Mouse (Mus musculus) cerebral cortex, adult 2 months (tissue): ENCODE results near the gene Rpl24.

Experiments used
- WGBS: fragments of 180-500 bp; shearing (Covaris S2); methylation state at CpG from one replicate; pipeline ENCODE4 v1.1.7; 2018; 5-methylcytosine and 5-hydroxymethylcytosine counted together

Rpl24 gene

DNA sequence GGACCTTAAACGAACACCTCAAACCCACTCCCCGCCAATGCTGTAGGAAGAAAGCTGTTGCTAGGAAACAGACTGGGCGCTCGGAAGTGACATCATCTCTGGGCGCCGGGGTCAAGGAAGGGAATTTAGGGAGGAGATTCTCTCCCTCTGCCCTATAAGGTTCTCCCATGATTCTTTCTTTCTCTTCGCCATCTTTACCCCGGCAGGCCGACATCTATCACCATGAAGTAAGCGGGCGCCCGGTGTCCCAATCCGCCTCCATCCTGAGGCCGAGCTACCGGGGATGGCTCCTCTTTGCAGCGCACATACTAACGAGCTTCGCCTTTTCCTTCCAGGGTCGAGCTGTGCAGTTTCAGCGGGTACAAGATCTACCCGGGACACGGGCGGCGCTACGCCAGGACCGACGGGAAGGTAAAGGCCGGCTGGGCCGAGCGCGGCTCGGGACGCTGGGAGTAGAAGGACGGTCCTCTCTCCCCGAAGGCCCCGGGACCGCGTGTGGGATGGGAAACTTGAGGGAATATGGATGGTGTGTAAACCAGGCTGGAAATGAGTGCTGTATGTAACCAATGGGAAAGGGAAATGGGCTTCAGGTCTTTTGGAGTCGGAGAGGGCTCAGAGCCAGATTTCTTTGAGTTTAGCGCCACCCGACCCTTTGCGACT, at the start of gene Rpl24:
Gene Rpl24, plus strand, starts transcription at position 64 of the 660 bp plus-strand sequence.
- WGBS = under 1% methylated on average over 42 of the region's 42 CpGs

GRCm38 (mm10) chr16:55922079-55922478, 44.0 kb upstream of the Rpl24 start:
- 80% methylated on average over 10 of the region's 10 CpGs for WGBS

GRCm38 (mm10) chr16:55924010-55924409, 42.1 kb upstream of the Rpl24 start:
- 91% methylated on average over 4 of the region's 4 CpGs for WGBS

- under 1% methylated on average over 32 of the region's 32 CpGs for WGBS
Measured at GRCm38 (mm10) chr16:55933681-55934343, 32.3 kb upstream of the Rpl24 start.

DNA sequence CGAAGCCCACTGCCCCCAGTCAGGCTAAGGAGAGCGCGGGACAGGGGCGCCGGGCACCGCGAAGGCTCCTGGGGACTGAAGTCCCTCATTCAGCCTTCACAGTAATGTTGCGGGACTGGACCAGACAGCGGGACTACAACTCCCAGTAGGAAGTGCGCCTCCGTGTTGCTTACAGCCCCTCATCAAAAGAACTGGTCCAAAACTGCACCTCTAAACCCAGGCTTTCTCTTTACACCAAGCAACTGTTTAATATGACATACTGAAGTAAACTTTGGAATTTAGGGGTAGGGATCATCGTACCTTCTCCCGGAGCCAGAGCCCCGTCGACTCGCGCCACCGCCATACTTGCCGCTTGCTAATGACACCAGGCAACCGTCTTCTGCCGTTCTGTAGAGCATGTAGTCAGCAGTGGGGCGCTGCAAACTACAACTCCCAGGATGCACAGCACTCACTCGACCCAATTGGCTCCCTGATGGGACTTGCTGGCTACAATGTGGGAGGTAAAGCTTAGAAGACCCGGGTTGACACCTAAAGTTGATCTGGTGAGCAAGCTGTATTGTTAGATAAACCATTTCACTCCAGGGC, 31.5 kb upstream of the Rpl24 start, which contains the start of gene Cep97:
Gene Cep97, minus strand, starts transcription at position 403 of the 585 bp plus-strand sequence.
- WGBS = under 1% methylated on average over 24 of the region's 24 CpGs

DNA sequence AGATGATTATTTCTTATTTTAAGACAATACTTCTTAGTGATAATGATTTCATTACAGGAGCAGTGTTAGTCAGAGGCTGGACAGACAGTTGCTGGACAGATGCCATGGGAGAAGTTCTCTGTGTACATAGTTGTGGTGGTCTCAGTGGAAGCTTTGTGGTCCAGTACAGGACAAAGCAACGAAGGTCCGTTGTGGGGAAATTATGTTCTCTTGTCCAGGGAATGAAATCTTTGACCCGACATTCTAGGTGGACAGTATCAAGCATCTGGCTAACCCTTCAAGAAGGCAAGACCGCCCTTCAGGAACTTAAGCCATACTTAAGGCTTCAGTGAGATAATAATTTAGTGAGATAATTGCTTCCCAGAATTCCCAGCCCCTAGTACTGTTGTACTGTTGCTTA, 27.3 kb upstream of the Rpl24 start:
- WGBS = 89% methylated on average over 4 of the region's 4 CpGs

DNA sequence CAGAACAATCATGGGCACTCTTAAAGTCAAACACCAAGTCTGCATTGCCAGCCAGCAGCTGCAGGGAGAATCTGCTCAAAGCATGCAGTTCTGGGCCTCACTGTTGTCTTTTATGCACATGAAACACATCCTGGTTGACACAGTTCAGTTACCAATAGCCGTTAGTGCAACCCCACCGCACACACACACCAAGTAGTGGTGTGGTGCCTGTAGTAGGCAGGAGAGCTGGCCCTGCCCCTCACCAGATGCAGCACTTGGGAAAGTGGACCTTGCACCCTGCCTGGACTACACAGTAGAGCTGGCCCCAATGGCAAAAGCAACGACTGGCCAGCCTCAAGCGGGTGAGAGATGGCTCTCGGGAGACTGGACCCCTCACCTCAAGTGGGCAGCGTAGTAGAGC, 26.4 kb upstream of the Rpl24 start:
- WGBS = 90% methylated on average over 6 of the region's 6 CpGs

DNA sequence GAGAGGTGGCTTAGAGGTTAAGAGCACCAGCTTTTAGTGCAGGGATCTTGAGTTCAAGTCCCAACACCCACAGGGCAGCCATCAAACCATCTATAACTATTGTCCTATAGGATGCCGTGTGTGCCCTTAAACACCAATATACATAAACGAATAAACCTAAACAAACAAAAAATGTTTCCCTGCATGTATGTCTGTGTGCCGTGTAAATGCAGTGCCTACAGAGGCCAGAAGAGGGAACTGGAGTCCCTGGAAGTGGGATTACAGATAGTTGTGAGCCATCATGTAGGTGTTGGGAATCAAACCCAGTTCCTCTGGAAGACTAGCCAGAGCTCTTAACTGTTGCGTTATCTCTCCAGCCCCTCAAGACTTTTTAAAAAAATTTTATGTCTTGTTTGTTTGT, 25.3 kb upstream of the Rpl24 start:
- WGBS = 93% methylated on average over 4 of the region's 4 CpGs

DNA sequence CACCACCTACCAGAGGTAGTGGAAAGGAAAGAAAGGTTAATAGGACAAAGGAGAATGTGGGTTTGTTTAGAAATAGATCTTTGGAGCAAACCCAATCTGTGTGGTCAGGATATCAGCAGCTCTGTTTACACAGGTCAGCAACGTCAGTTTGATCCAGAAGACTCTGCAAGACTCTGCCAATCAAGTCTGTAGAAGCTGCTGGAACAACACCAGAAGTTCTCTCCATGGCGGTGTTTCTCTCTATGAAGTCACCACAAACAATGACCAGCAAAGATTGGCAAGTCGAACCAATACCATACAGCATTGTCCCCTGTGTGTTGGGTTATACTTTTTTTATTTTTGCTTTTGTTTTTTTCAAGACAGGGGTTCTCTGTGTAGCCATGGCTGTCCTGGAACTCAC, 18.8 kb upstream of the Rpl24 start:
- 72% methylated on average over 3 of the region's 3 CpGs for WGBS

- WGBS = 85% methylated on average over 2 of the region's 2 CpGs
Measured at GRCm38 (mm10) chr16:55947876-55948410, 18.1 kb upstream of the Rpl24 start.

GRCm38 (mm10) chr16:55948963-55949362, 17.1 kb upstream of the Rpl24 start:
- WGBS = 62% methylated on average over 7 of the region's 7 CpGs

DNA sequence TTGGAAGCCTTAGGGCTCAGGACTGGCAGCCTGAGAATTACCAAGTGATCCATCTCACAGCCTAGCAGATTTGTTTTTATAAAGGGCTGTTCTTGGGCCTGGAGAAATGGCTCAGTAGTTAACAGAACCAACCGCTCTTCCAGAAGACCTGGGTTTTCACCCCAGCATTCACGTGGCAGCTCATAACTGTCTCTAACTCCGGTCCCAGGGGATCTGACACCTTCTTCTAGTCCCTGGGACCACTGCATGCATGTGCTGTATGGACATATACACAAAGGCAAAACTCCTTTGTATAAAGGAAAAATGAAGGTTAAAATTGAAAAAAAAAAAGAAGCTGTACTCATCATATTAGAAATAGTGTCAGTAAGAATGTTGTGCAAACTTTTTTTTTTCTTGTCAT, 15.6 kb upstream of the Rpl24 start:
- 68% methylated on average over 3 of the region's 3 CpGs for WGBS

GRCm38 (mm10) chr16:55950946-55951678, 15.0 kb upstream of the Rpl24 start:
- 32% methylated on average over 19 of the region's 19 CpGs for WGBS

DNA sequence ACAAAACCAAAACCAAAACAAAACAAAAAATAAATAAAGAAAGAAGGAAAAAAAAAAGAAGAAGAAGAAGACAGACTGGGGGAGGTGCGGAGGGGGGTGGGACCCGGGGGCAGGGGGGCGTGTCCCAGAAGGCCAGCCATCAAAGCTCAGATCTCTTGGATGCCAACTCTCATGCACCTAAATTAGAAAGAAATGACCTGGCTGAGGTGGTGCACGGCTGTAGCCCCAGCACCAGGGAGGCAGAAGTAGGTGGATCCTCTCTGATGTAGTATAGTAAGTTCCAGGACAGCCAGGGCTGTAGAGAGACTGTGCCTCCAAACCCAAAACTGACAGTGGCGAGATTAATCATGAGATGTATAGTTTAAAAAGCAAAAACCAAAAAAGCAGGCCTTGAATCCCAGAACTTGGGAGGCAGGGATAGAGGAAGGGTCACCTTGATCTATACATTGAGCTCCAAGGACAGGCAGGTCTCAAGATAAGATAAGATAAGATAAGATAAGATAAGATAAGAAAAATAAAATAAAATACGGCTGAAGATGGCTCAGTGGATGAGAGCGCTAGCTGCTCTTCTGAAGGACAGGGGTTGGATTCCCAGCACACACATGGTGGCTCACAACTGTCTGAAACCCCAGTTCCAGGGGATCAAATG, 14.3 kb upstream of the Rpl24 start:
- 80% methylated on average over 7 of the region's 7 CpGs for WGBS

DNA sequence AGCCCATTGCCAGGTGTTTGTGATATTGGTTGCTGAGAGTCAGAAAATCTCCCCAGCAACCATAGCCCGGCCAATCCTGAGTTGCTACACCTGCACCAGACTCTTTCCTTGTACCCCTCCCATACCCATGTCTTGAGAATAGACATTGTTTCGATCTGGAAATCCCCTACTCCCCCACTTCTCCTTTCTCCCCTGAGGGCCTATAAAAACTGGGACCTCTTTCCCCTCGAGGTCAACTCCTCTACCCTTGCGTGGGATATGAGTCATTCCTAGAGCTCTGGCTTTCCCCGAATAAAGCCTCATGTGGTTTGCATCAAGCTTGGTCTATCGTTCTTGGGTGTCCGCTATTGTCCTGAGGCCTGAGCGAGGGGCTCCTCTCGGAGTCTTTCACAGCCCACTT, 11.9 kb upstream of the Rpl24 start:
- 93% methylated on average over 9 of the region's 9 CpGs for WGBS

- 92% methylated on average over 6 of the region's 11 CpGs for WGBS
Measured at GRCm38 (mm10) chr16:55963068-55963467, 3.0 kb upstream of the Rpl24 start.

DNA sequence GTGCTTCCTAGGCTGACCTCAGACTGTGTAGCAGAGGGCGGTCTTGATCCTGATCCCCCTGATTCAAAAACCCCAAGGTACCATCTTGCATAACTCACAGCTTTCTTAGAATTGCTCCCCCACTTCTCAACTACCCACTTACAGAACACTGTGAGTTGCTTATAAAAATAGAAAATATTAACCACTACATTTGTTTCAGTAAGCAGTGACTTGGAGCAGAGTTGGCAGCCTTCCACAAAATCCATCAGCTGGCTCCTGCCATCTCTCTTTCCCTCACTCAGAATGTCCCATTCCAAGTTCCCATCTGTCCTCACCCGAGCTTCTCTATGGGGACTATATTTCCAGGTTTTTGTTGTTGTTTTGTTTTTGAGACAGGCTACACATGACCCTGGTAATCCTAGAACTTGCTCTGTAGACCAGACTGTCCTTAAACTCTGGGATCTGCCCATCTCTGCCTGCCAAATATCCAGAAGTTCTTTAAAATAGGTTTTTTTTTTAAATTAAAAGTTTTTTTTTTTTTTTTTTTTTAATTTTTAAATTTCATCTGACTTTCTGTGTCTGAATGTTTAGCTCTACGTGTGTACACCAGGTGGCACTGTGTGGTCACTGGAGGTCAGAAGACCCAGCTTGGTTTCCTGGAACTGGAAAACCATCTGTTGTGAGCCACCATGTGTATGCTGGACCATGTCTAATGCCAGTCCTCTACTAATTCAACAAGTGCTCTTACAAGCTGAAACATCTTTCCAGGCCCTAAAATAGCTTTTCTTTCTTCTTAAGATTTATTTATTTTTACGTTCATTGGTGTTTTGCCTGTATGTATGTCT, 1.7 kb upstream of the Rpl24 start:
- WGBS = 45% methylated on average over 4 of the region's 4 CpGs

DNA sequence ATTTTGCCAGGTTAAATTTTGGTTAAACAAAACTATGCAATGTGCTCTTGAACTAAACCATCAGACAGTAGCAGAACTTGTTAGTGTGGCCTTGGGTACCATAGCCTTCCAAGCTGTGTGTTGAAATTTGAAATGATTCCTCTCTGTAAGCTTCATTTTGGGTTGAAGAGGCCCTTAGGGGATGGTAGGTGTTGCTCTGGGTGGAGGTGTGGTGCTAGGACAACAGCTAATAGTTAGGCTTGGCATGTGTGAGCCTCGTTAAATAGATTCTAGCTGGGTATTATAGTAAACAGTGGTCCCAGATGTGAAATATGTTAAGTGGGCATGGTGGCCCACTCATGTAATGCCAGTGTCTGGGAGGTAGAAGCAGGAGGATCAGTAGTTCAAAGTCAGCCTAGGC, 1.1 kb downstream of the Rpl24 start:
- 14% methylated on average over 1 of the region's 1 CpGs for WGBS

- 63% methylated on average over 3 of the region's 3 CpGs for WGBS
Measured at GRCm38 (mm10) chr16:55969147-55969546, 3.1 kb downstream of the Rpl24 start.

DNA sequence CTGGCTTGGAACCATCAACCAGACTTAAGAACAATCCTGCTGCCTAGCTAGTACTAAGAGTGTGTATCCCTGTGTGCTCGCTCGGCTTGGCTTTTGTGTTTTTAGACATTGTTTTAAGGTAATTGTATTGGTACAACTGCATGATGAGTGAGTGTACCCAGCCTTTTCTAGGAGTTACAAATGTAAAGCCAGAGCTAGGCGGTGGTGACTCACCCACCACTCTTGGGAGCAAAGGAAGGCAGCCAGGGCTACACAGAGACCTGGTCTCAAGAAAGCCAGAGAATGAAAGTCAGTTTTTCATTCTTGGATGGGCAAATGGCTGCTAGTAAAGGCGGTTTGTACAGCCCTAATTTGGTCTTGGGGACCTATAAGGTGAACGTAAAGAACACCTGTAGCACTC, 4.3 kb downstream of the Rpl24 start:
- 77% methylated on average over 5 of the region's 5 CpGs for WGBS
